ENCODE assay signal across 8 mouse cellular contexts in genomic region chr9:109054712-109055111, GRCm38 (mm10). TPM values are rescaled to one million over a fixed set of nuclear protein-coding genes. Genes with fewer than 3 reads are reported as not detected.
DNase-seq lines count a peak whose midpoint lies in the region; ATAC-seq and TF ChIP-seq lines count a peak whose summit lies in the region.

No protein-coding gene starts in this region.

- H3K4me3 ChIP-seq in MEL (ENCODE audit: control insufficient read depth in 1 of 2, insufficient read depth in 1 of 2, low read depth in 2 of 2, low read length in 2 of 2), result peak overlapping the region; percentile 35 to 57
- H3K4me3 ChIP-seq in forebrain, embryonic 15.5 days, result peak overlapping the region; percentile 32
- peak overlapping the region; percentile 28 for H3K4me3 ChIP-seq in lung, postnatal 0 days (ENCODE audit: low read depth, low read length)

- ATAC-seq in forebrain, embryonic 15.5 days (replicated peaks), result peak; percentile 71
- ATAC-seq in lung, postnatal 0 days, result peak; percentile 79

- peaks cover 5 to 32% of the 10 kb centered on the region in 2 experiments for H3K4me1 ChIP-seq in MEL (ENCODE audit: control insufficient read depth in 1 of 2, insufficient read depth in 2 of 2, low read length in 2 of 2)
- H3K4me1 ChIP-seq in forebrain, embryonic 15.5 days, result peaks cover 22% of the 10 kb centered on the region
- H3K4me1 ChIP-seq in lung, postnatal 0 days (ENCODE audit: insufficient read depth, low read depth, low read length), result peaks cover 7% of the 10 kb centered on the region; the same call in 1 of the 2 replicates

- no peak for TF ChIP-seq RAD21 in MEL (IDR thresholded peaks at IDR 0.05; ENCODE audit: low read depth, low read length)

- peak overlapping the region; percentile 81 for H3K27ac ChIP-seq in MEL (ENCODE audit: control insufficient read depth, low read depth, low read length)
- peak overlapping the region; percentile 53 for H3K27ac ChIP-seq in forebrain, embryonic 15.5 days (replicated peaks)
- peak overlapping the region; percentile 86 for H3K27ac ChIP-seq in lung, postnatal 0 days (ENCODE audit: low read length)

- peak overlapping the region; percentile 38 for H3K4me2 ChIP-seq in forebrain, embryonic 15.5 days (replicated peaks)
- H3K4me2 ChIP-seq in lung, postnatal 0 days (replicated peaks; ENCODE audit: low read depth, low read length), result peak overlapping the region; percentile 49

- H3K79me2 ChIP-seq in MEL (ENCODE audit: control insufficient read depth, insufficient read depth, low read length, poor library complexity), result peaks cover 4% of the 10 kb centered on the region

- TF ChIP-seq EP300 in MEL (IDR thresholded peaks at IDR 0.05; ENCODE audit: low read depth in 1 of 2, low read length in 2 of 2), result 0 out of 4 replicates have a peak, but pooled peaks of 1 of the 2 experiments have one; percentile 7
- no peak for TF ChIP-seq EP300 in lung, postnatal 0 days (IDR thresholded peaks at IDR 0.05)

- DNase-seq in MEL (ENCODE audit: low read depth, low spot score), result peak; percentile 94
- peak; percentile 54 for DNase-seq in brain, embryonic 18.5 days (ENCODE audit: low read depth, low spot score)
- peak; percentile 63 for DNase-seq in heart, postnatal 4 days
- DNase-seq in layer of hippocampus, adult 8-10 months (ENCODE audit: low spot score in 2 of 2), result peak; percentile 71 to 80
- peak; percentile 97 for DNase-seq in lung, postnatal 0 days (ENCODE audit: low spot score)
- DNase-seq in retina, embryonic 14.5 days (ENCODE audit: low spot score), result peak; percentile 59
- peak; percentile 52 to 67 for DNase-seq in urinary bladder, postnatal 36 days (ENCODE audit: low spot score in 2 of 2)

- H3K9me3 ChIP-seq in MEL (replicated peaks; ENCODE audit: insufficient read depth, low read length), result no peaks in the 10 kb centered on the region
- H3K9me3 ChIP-seq in forebrain, embryonic 15.5 days, result no peaks in the 10 kb centered on the region
- H3K9me3 ChIP-seq in lung, postnatal 0 days (ENCODE audit: low read length), result no peaks in the 10 kb centered on the region

- peak overlapping the region; percentile 74 for H3K9ac ChIP-seq in MEL (ENCODE audit: control insufficient read depth, low read depth, low read length, poor library complexity, severe bottlenecking)
- H3K9ac ChIP-seq in forebrain, embryonic 15.5 days (replicated peaks), result peak overlapping the region; percentile 14; the same call in 1 of the 2 replicates
- H3K9ac ChIP-seq in lung, postnatal 0 days (replicated peaks; ENCODE audit: low read depth), result peak overlapping the region; percentile 37

- H3K36me3 ChIP-seq in MEL (ENCODE audit: control insufficient read depth in 1 of 2, insufficient read depth in 2 of 2, low read length in 2 of 2), result peaks cover 0 to 26% of the 10 kb centered on the region in 2 experiments; a peak in 2 of 4 replicates
- H3K36me3 ChIP-seq in forebrain, embryonic 15.5 days, result peaks cover 25% of the 10 kb centered on the region
- peaks cover 23% of the 10 kb centered on the region; the same call in 1 of the 2 replicates for H3K36me3 ChIP-seq in lung, postnatal 0 days (ENCODE audit: insufficient read depth, low read length)

- no peaks in the 10 kb centered on the region for H3K27me3 ChIP-seq in MEL (ENCODE audit: control insufficient read depth in 1 of 2, insufficient read depth in 2 of 2, low read length in 2 of 2)
- no peaks in the 10 kb centered on the region for H3K27me3 ChIP-seq in forebrain, embryonic 15.5 days
- no peaks in the 10 kb centered on the region for H3K27me3 ChIP-seq in lung, postnatal 0 days (replicated peaks; ENCODE audit: insufficient read depth, low read length)

- TF ChIP-seq CTCF in MEL (IDR thresholded peaks at IDR 0.05 in 2 of 3, conservative IDR thresholded peaks at IDR 0.05 in 1 of 3; ENCODE audit: control insufficient read depth in 1 of 3, insufficient read depth in 1 of 3, low read depth in 2 of 3, low read length in 3 of 3, poor library complexity in 1 of 3, severe bottlenecking in 1 of 3), result no peak
- TF ChIP-seq CTCF in lung, postnatal 0 days (IDR thresholded peaks at IDR 0.05), result no peak

- peak in 1 of 2 experiments; percentile 83; a peak in 2 of 4 replicates for TF ChIP-seq POLR2A in MEL (IDR thresholded peaks at IDR 0.05; ENCODE audit: control insufficient read depth in 1 of 2, insufficient read depth in 1 of 2, low read depth in 1 of 2, low read length in 2 of 2, poor library complexity in 1 of 2)

- 7% methylated on average over 7 of the region's 7 CpGs for WGBS in forebrain, embryonic 15.5 days
- WGBS in lung, postnatal 0 days, result 2% methylated on average over 7 of the region's 7 CpGs

TF ChIP-seq in MEL, 35 proteins besides CTCF, POLR2A, EP300 and RAD21:
- TF ChIP-seq ZC3H11A (IDR thresholded peaks at IDR 0.05; ENCODE audit: low read depth, low read length) (no peak), TBP (IDR thresholded peaks at IDR 0.05; ENCODE audit: low read depth, low read length) (peak; percentile 74), ELF1 (IDR thresholded peaks at IDR 0.05; ENCODE audit: low read depth, low read length) (peak; percentile 89), USF1 (IDR thresholded peaks at IDR 0.05; ENCODE audit: low read depth, low read length) (no peak), NRF1 (IDR thresholded peaks at IDR 0.05; ENCODE audit: insufficient read depth, low read depth, low read length, poor library complexity, severe bottlenecking) (no peak), SIN3A (IDR thresholded peaks at IDR 0.05; ENCODE audit: low read length) (peak; percentile 98), GATA1 (IDR thresholded peaks at IDR 0.05; ENCODE audit: low read depth, low read length) (0 out of 2 replicates have a peak, but pooled peaks have one; percentile 14), MXI1 (IDR thresholded peaks at IDR 0.05; ENCODE audit: low read depth, low read length) (0 out of 2 replicates have a peak, but pooled peaks have one; percentile 20), MYB (IDR thresholded peaks at IDR 0.05; ENCODE audit: low read depth, low read length) (no peak), ZNF384 (IDR thresholded peaks at IDR 0.05; ENCODE audit: low read depth, low read length) (peak; percentile 83), HCFC1 (IDR thresholded peaks at IDR 0.05; ENCODE audit: low read depth, low read length) (peak; percentile 79), NELFE (IDR thresholded peaks at IDR 0.05; ENCODE audit: low read depth, low read length) (peak; percentile 56; the same call in 1 of the 2 replicates), ETS1 (IDR thresholded peaks at IDR 0.05; ENCODE audit: low read depth, low read length) (peak; percentile 57; the same call in 1 of the 2 replicates), TCF12 (IDR thresholded peaks at IDR 0.05; ENCODE audit: low read depth, low read length) (peak; percentile 27; the same call in 1 of the 2 replicates), GABPA (IDR thresholded peaks at IDR 0.05; ENCODE audit: low read depth, low read length) (no peak)

RNA-seq across cellular contexts. Expression of gene Trex1, which starts 4.8 kb away (rescaled TPM):
- total RNA-seq in MEL (2012; rRNA removed), result 8.9 and 10.0 TPM in 2 replicates
- 10 to 100 TPM in 1 of 2 experiments, not detected in 1; 17.0 TPM for polyA plus RNA-seq in MEL (2012; ENCODE audit: insufficient read depth in 1 of 2, insufficient read length in 2 of 2, low read depth in 1 of 2, low replicate concordance in 2 of 2, missing spikeins in 1 of 2)
- 16.5 and 16.7 TPM in 2 replicates for polyA plus RNA-seq in forebrain, embryonic 15.5 days (2015; fragmentation: Nextera tagmentation; extraction: Ambion mirVana)
- 1 to 10 TPM; 9.1 to 9.3 TPM for total RNA-seq in heart, postnatal 4 days (2021)
- 10 to 100 TPM; 13.7 to 18.3 (median 16.4) TPM for total RNA-seq in layer of hippocampus, adult 8-10 months (2022)
- 19.3 and 20.9 TPM in 2 replicates for polyA plus RNA-seq in lung, postnatal 0 days (2015; fragmentation: Nextera tagmentation; extraction: Ambion mirVana)

RNA-seq across cellular contexts. Expression of gene Shisa5, which starts 16.3 kb away (rescaled TPM):
- 38.3 and 41.0 TPM in 2 replicates for total RNA-seq in MEL (2012; rRNA removed)
- polyA plus RNA-seq in MEL (2012; ENCODE audit: insufficient read depth in 1 of 2, insufficient read length in 2 of 2, low read depth in 1 of 2, low replicate concordance in 2 of 2, missing spikeins in 1 of 2), result 10 to 100 TPM in 1 of 2 experiments, not detected in 1; 71.7 TPM
- polyA plus RNA-seq in forebrain, embryonic 15.5 days (2015; fragmentation: Nextera tagmentation; extraction: Ambion mirVana), result 48.0 and 49.0 TPM in 2 replicates
- 10 to 100 TPM; 48.2 to 50.4 TPM for total RNA-seq in heart, postnatal 4 days (2021)
- 10 to 100 TPM; 56.6 to 94.6 (median 77.2) TPM for total RNA-seq in layer of hippocampus, adult 8-10 months (2022)
- 194 and 216 TPM in 2 replicates for polyA plus RNA-seq in lung, postnatal 0 days (2015; fragmentation: Nextera tagmentation; extraction: Ambion mirVana)

RNA-seq across cellular contexts. Expression of gene Atrip, which starts 19.2 kb away (rescaled TPM):
- 18.0 and 18.4 TPM in 2 replicates for total RNA-seq in MEL (2012; rRNA removed)
- polyA plus RNA-seq in MEL (2012; ENCODE audit: insufficient read depth in 1 of 2, insufficient read length in 2 of 2, low read depth in 1 of 2, low replicate concordance in 2 of 2, missing spikeins in 1 of 2), result 10 to 100 TPM in 1 of 2 experiments, not detected in 1; 35.3 TPM
- 32.0 and 36.5 TPM in 2 replicates for polyA plus RNA-seq in forebrain, embryonic 15.5 days (2015; fragmentation: Nextera tagmentation; extraction: Ambion mirVana)
- 10 to 100 TPM; 10.4 to 11.1 TPM for total RNA-seq in heart, postnatal 4 days (2021)
- 10 to 100 TPM; 26.3 to 31.2 (median 28.3) TPM for total RNA-seq in layer of hippocampus, adult 8-10 months (2022)
- polyA plus RNA-seq in lung, postnatal 0 days (2015; fragmentation: Nextera tagmentation; extraction: Ambion mirVana), result 11.4 and 12.6 TPM in 2 replicates

RNA-seq across cellular contexts. Expression of gene Ccdc51, which starts 27.6 kb away (rescaled TPM):
- 26.8 and 28.4 TPM in 2 replicates for total RNA-seq in MEL (2012; rRNA removed)
- 10 to 100 TPM in 1 of 2 experiments, not detected in 1; 15.1 TPM for polyA plus RNA-seq in MEL (2012; ENCODE audit: insufficient read depth in 1 of 2, insufficient read length in 2 of 2, low read depth in 1 of 2, low replicate concordance in 2 of 2, missing spikeins in 1 of 2)
- polyA plus RNA-seq in forebrain, embryonic 15.5 days (2015; fragmentation: Nextera tagmentation; extraction: Ambion mirVana), result 17.3 and 18.4 TPM in 2 replicates
- total RNA-seq in heart, postnatal 4 days (2021), result 10 to 100 TPM; 11.5 to 12.2 TPM
- 1 to 10 TPM; 7.8 to 9.2 (median 8.9) TPM for total RNA-seq in layer of hippocampus, adult 8-10 months (2022)
- polyA plus RNA-seq in lung, postnatal 0 days (2015; fragmentation: Nextera tagmentation; extraction: Ambion mirVana), result 6.8 and 7.2 TPM in 2 replicates

RNA-seq across cellular contexts. Expression of gene Tma7, which starts 27.7 kb away (rescaled TPM):
- 346 and 400 TPM in 2 replicates for total RNA-seq in MEL (2012; rRNA removed)
- polyA plus RNA-seq in MEL (2012; ENCODE audit: insufficient read depth in 1 of 2, insufficient read length in 2 of 2, low read depth in 1 of 2, low replicate concordance in 2 of 2, missing spikeins in 1 of 2), result 100 to 1,000 TPM in 1 of 2 experiments, not detected in 1; 366 TPM
- polyA plus RNA-seq in forebrain, embryonic 15.5 days (2015; fragmentation: Nextera tagmentation; extraction: Ambion mirVana), result 568 and 598 TPM in 2 replicates
- 100 to 1,000 TPM; 294 to 307 TPM for total RNA-seq in heart, postnatal 4 days (2021)
- total RNA-seq in layer of hippocampus, adult 8-10 months (2022), result 100 to 1,000 TPM; 284 to 327 (median 306) TPM
- 375 and 393 TPM in 2 replicates for polyA plus RNA-seq in lung, postnatal 0 days (2015; fragmentation: Nextera tagmentation; extraction: Ambion mirVana)

Comparison
In these comparisons a context has a peak if more than half of its experiments do, and no peak if none do; other contexts are left out.
1. Peak in every context shown above with its lines: DNase-seq, ATAC-seq, H3K4me3 ChIP-seq and H3K27ac ChIP-seq.
2. H3K9ac ChIP-seq: peak in every context shown above with its lines; median percentile 74 in MEL; 37 in lung, postnatal 0 days; 14 in forebrain, embryonic 15.5 days.